Mouse (Mus musculus) neutrophil, adult 5-6 weeks (primary cell): Measurements from ENCODE around the gene Dppa2. TPM values are rescaled to one million over a fixed set of nuclear protein-coding genes. Genes with fewer than 3 reads are reported as not detected.

Source experiments
- ATAC-seq: fragments of 151-379, 151-347 bp; 2 replicates; pipeline ENCODE4 v1.8.0; 2017; ENCODE audit warnings: mild to moderate bottlenecking, moderate TSS enrichment; ENCODE audit not compliant: insufficient number of reproducible peaks, poor library complexity, low FRiP score, severe bottlenecking; ENCODE audit errors: extremely low read depth
- total RNA-seq: library from RNA; stranded (forward); fragments of 200-1000 nt; gene quantifications from 2 replicates; pipeline ENCODE4 v1.2.3, GENCODE M21; 2017

Dppa2 gene
- total RNA-seq, 1 experiment from 2014 or later = not detected

- no peak for ATAC-seq
Observed at GRCm38 (mm10) chr16:48328420-48328819, 24.7 kb downstream of the Dppa2 start.

- ATAC-seq = no peak
Observed at GRCm38 (mm10) chr16:48331822-48332221, 28.1 kb downstream of the Dppa2 start.

- no peak for ATAC-seq
Observed at GRCm38 (mm10) chr16:48335326-48335725, 31.6 kb downstream of the Dppa2 start.

GRCm38 (mm10) chr16:48344193-48344592 lies 40.5 kb downstream of the Dppa2 start:
- no peak for ATAC-seq

- ATAC-seq = no peak
Observed at GRCm38 (mm10) chr16:48347246-48347645, 43.5 kb downstream of the Dppa2 start.

- ATAC-seq = no peak
Observed at GRCm38 (mm10) chr16:48355716-48356115, 52.0 kb downstream of the Dppa2 start.

GRCm38 (mm10) chr16:48356417-48356816 lies 52.7 kb downstream of the Dppa2 start:
- ATAC-seq = no peak

- no peak for ATAC-seq
Observed at GRCm38 (mm10) chr16:48360887-48361286, 57.2 kb downstream of the Dppa2 start.

GRCm38 (mm10) chr16:48366801-48367200 lies 63.1 kb downstream of the Dppa2 start:
- ATAC-seq = no peak

GRCm38 (mm10) chr16:48368096-48368495 lies 64.4 kb downstream of the Dppa2 start:
- no peak for ATAC-seq

Other genes starting within 250 kb of the Dppa2 start
- not detected in 2 replicates for gene Dppa4, start 20.2 kb upstream of the Dppa2 start, total RNA-seq
- gene Gm5485, start 108.5 kb downstream of the Dppa2 start, total RNA-seq = not detected in 2 replicates
- gene Morc1, start 127.3 kb downstream of the Dppa2 start, total RNA-seq = 0.12 TPM in 1 of 2 replicates, not detected in the other